Mouse (Mus musculus) heart, embryonic 10.5 days (tissue): ENCODE results near the gene Disp2. TPM values are rescaled to one million over a fixed set of nuclear protein-coding genes. Genes with fewer than 3 reads are reported as not detected.

Experiments
- DNase-seq: peaks from one replicate; pipeline ENCODE4 v3.0.0-alpha.2; 2017; ENCODE audit warnings: low spot score
- H3K27ac ChIP-seq: fragments of 300-500 bp; sonication (generic); 2 replicates; pipeline ENCODE4 v1.5.1; 2016; ENCODE audit warnings: mild to moderate bottlenecking
- H3K27me3 ChIP-seq: fragments of 300-500 bp; sonication (generic); 2 replicates; pipeline ENCODE4 v1.6.1; 2016; ENCODE audit warnings: mild to moderate bottlenecking; ENCODE audit not compliant: poor library complexity, insufficient read depth, severe bottlenecking
- H3K36me3 ChIP-seq: fragments of 300-500 bp; sonication (generic); 2 replicates; pipeline ENCODE4 v1.6.1; 2016; ENCODE audit warnings: mild to moderate bottlenecking, moderate library complexity
- H3K4me1 ChIP-seq: fragments of 300-500 bp; sonication (generic); 2 replicates; pipeline ENCODE4 v1.6.1; 2016; ENCODE audit warnings: mild to moderate bottlenecking
- H3K4me3 ChIP-seq: fragments of 300-500 bp; sonication (generic); 2 replicates; pipeline ENCODE4 v1.5.1; 2016; ENCODE audit warnings: mild to moderate bottlenecking, moderate library complexity
- H3K9me3 ChIP-seq: fragments of 300-500 bp; sonication (generic); 2 replicates; pipeline ENCODE4 v1.6.1; 2016; ENCODE audit warnings: mild to moderate bottlenecking, moderate library complexity
- WGBS: fragments of 180-500 bp; shearing (Covaris S2); methylation state at CpG from one replicate; pipeline ENCODE4 v1.1.7; 2016; 5-methylcytosine and 5-hydroxymethylcytosine counted together
- polyA plus RNA-seq: library from polyadenylated mRNA; unstranded; fragments of >200 nt; fragmentation: Nextera tagmentation; extraction: Ambion mirVana; gene quantifications from 2 replicates; pipeline ENCODE4 v1.2.1, GENCODE M21; 2016

Disp2 gene
- polyA plus RNA-seq, 1 experiment from 2014 or later = 0.20 TPM

DNA sequence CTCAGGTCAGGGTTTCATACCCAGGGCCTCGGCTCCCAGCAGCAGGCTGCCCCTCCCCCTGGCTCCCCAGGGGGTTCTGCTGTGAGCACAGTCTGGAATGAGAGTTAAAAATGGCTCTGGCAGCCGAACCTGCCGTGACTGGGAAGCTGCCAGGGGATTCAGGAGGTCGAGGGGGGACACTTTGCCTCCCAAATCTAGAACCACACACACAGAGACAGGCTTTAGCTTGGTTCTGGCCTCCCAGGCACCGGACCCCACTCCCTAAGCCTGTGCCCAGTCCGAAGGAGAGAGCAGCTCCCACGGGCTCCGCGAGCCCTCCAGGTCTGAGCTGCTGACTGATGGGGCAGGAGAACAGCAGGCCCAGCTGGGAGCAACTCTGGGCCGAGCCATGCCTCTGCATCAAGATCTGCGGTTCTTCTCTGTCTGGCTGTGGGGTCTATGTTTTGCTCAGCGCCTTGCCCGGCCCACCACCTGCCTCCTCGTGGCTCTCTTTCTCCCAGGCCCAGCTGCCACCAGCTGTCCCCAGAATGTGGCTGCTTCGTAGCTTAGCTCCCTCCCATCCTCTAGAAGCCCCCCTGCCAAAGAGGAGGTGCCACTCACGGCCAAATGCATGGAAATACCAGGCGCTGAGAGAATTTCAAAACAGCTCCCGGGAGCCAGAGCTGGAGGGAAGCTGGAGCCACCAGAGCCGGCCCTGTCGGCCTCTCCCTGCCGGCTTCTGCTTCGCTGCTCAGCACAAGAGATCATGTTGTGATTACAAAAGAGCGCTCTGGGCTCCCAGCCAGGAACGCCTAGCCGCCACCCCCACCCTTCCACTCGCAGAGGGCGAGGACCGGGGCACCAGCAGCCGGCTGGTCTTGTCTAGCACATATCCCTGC, 17.4 kb upstream of the Disp2 start, which contains the start of gene Ccdc9b:
Gene Ccdc9b, minus strand, starts transcription at position 756 of the 878 bp plus-strand sequence.
- Histone ChIP-seq H3K27me3 (peaks cover 68% of the 10 kb centered on the region), H3K4me1 (peaks cover 58% of the 10 kb centered on the region), H3K27ac (peak within 1 kb of the TSS; percentile 91), H3K36me3 (peaks cover 5% of the 10 kb centered on the region; the same call in 1 of the 2 replicates), H3K9me3 (no peaks in the 10 kb centered on the region), H3K4me3 (peak within 1 kb of the TSS; percentile 52)
- 5% methylated on average over 29 of the region's 29 CpGs for WGBS
- peak; percentile 91 for DNase-seq

GRCm38 (mm10) chr2:118762784-118763148, 16.8 kb upstream of the Disp2 start:
- no peaks in the 10 kb centered on the region for H3K36me3 ChIP-seq
- 9% methylated on average over 10 of the region's 10 CpGs for WGBS
- DNase-seq = peak; percentile 85
- H3K4me1 ChIP-seq = peaks cover 56% of the 10 kb centered on the region
- peak overlapping the region; percentile 52 for H3K4me3 ChIP-seq
- H3K27me3 ChIP-seq = peaks cover 62% of the 10 kb centered on the region
- H3K9me3 ChIP-seq = no peaks in the 10 kb centered on the region
- H3K27ac ChIP-seq = peak overlapping the region; percentile 91

DNA sequence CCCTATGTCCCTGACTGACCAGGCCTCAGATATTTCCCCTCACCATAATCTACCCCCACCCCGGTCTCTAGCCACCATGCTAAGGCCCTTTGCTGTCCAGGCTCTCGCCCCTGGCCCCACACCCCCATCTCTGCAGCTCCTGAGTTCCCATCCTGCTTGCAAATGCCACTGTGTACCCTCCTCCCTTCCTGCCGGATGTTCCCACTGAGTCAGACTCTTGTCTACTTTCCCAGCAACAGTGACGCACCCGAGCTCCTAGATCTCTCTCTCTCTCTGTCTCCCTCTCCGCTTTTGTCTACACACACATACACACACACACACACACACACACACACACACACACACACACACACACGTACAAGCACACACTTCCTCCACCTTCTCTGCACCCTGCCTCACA, 16.1 kb upstream of the Disp2 start:
- peaks cover 56% of the 10 kb centered on the region for H3K4me1 ChIP-seq
- H3K9me3 ChIP-seq = no peaks in the 10 kb centered on the region
- peak overlapping the region; percentile 91 for H3K27ac ChIP-seq
- H3K4me3 ChIP-seq = no peak overlapping the region
- DNase-seq = no peak
- H3K27me3 ChIP-seq = peaks cover 55% of the 10 kb centered on the region
- no peaks in the 10 kb centered on the region for H3K36me3 ChIP-seq
- WGBS = 55% methylated on average over 7 of the region's 7 CpGs

- H3K4me1 ChIP-seq = peaks cover 56% of the 10 kb centered on the region
- no peak for DNase-seq
- peaks cover 47% of the 10 kb centered on the region for H3K27me3 ChIP-seq
- no peaks in the 10 kb centered on the region for H3K36me3 ChIP-seq
- H3K27ac ChIP-seq = 0 out of 2 replicates have a peak overlapping the region, but pooled peaks have one; percentile 91
- 23% methylated on average over 11 of the region's 11 CpGs for WGBS
- no peak overlapping the region for H3K4me3 ChIP-seq
- no peaks in the 10 kb centered on the region for H3K9me3 ChIP-seq
Observed at GRCm38 (mm10) chr2:118764094-118764831, 15.3 kb upstream of the Disp2 start.

- Histone ChIP-seq H3K27me3 (peaks cover 43% of the 10 kb centered on the region), H3K9me3 (no peaks in the 10 kb centered on the region), H3K36me3 (no peaks in the 10 kb centered on the region), H3K4me3 (no peak overlapping the region), H3K4me1 (peaks cover 50% of the 10 kb centered on the region), H3K27ac (no peak overlapping the region)
- DNase-seq = no peak
- 78% methylated on average over 5 of the region's 5 CpGs for WGBS
Observed at GRCm38 (mm10) chr2:118764875-118765274, 14.6 kb upstream of the Disp2 start.

GRCm38 (mm10) chr2:118766041-118767033, 13.2 kb upstream of the Disp2 start:
- no peak overlapping the region for H3K4me3 ChIP-seq
- peaks cover 29% of the 10 kb centered on the region for H3K27me3 ChIP-seq
- no peak overlapping the region for H3K27ac ChIP-seq
- no peak for DNase-seq
- H3K4me1 ChIP-seq = peaks cover 44% of the 10 kb centered on the region
- 67% methylated on average over 10 of the region's 10 CpGs for WGBS
- H3K9me3 ChIP-seq = no peaks in the 10 kb centered on the region
- H3K36me3 ChIP-seq = no peaks in the 10 kb centered on the region

GRCm38 (mm10) chr2:118772158-118772874, 7.2 kb upstream of the Disp2 start, which contains the start of gene Phgr1:
Gene Phgr1, plus strand, starts transcription at chr2:118772769.
- H3K27ac ChIP-seq = no peak within 1 kb of the TSS
- H3K4me1 ChIP-seq = peaks cover 7% of the 10 kb centered on the region
- H3K36me3 ChIP-seq = no peaks in the 10 kb centered on the region
- peaks cover 22% of the 10 kb centered on the region; the same call in 1 of the 2 replicates for H3K27me3 ChIP-seq
- WGBS = 76% methylated on average over 6 of the region's 6 CpGs
- H3K4me3 ChIP-seq = no peak within 1 kb of the TSS
- H3K9me3 ChIP-seq = no peaks in the 10 kb centered on the region
- no peak for DNase-seq

- H3K4me3 ChIP-seq = no peak overlapping the region
- H3K4me1 ChIP-seq = peaks cover 14% of the 10 kb centered on the region
- H3K27me3 ChIP-seq = peaks cover 23% of the 10 kb centered on the region
- H3K27ac ChIP-seq = no peak overlapping the region
- no peaks in the 10 kb centered on the region for H3K9me3 ChIP-seq
- WGBS = 80% methylated on average over 2 of the region's 2 CpGs
- no peak for DNase-seq
- H3K36me3 ChIP-seq = no peaks in the 10 kb centered on the region
Observed at GRCm38 (mm10) chr2:118774536-118774935, 5.0 kb upstream of the Disp2 start.

DNA sequence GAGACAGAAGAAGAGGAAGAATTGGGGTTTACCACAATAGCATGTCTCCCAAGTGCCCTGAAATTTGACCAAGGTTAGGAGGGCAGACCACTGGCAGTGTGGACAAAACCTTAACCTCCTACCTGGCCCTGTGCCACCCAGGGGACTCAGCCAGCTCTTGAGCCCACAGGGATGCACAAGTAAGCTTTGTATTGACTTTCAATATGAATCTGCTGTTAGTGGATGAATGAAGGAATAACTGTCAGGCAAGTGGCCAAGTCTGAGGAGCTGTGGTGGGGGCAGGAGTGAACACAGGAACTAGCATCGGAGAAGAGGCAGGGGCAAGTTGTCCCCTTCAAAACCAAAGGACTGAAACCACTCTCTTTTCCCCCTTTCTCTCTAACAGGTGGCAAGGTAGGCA, 4.1 kb upstream of the Disp2 start:
- no peak overlapping the region for H3K27ac ChIP-seq
- H3K27me3 ChIP-seq = peaks cover 31% of the 10 kb centered on the region
- no peaks in the 10 kb centered on the region for H3K9me3 ChIP-seq
- DNase-seq = no peak
- H3K4me1 ChIP-seq = peaks cover 20% of the 10 kb centered on the region
- WGBS = 71% methylated on average over 1 of the region's 1 CpGs
- H3K4me3 ChIP-seq = no peak overlapping the region
- no peaks in the 10 kb centered on the region for H3K36me3 ChIP-seq

DNA sequence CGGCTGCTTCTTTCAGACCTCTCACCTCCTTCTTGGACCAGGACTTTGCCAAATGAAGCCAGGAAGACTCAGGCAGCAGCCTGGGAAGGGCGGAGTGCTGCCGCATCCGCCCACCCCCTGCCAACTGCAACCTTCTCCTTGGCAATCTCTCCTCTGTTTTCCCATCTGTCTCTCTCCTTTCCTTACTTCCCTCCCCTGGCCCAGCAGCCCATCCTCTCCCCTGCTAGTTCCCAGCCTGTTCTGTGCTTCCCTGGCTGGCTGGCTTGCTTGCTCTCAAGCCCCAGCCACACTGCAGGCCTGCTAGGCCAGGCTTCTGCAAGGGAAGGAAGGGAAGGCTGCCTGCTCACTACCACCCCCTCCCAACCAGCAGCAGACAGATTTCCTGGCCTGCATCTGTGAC, 3.7 kb upstream of the Disp2 start:
- H3K4me1 ChIP-seq = peaks cover 20% of the 10 kb centered on the region
- H3K4me3 ChIP-seq = no peak overlapping the region
- H3K36me3 ChIP-seq = no peaks in the 10 kb centered on the region
- peaks cover 36% of the 10 kb centered on the region for H3K27me3 ChIP-seq
- WGBS = 52% methylated on average over 3 of the region's 4 CpGs
- no peaks in the 10 kb centered on the region for H3K9me3 ChIP-seq
- 0 out of 2 replicates have a peak overlapping the region, but pooled peaks have one; percentile 29 for H3K27ac ChIP-seq
- DNase-seq = no peak

- no peak for DNase-seq
- Histone ChIP-seq H3K27me3 (peaks cover 40% of the 10 kb centered on the region), H3K4me1 (peaks cover 20% of the 10 kb centered on the region), H3K4me3 (no peak overlapping the region), H3K9me3 (no peaks in the 10 kb centered on the region), H3K36me3 (no peaks in the 10 kb centered on the region), H3K27ac (0 out of 2 replicates have a peak overlapping the region, but pooled peaks have one; percentile 29)
- WGBS = 66% methylated on average over 2 of the region's 2 CpGs
Observed at GRCm38 (mm10) chr2:118776295-118776694, 3.2 kb upstream of the Disp2 start.
